Mouse (Mus musculus) layer of hippocampus, adult 9-10 months (tissue): ENCODE measurements at regions not wholly inside any gene's neighbourhood (a gene's known extent, or its start where the extent isn't known, plus 50 kb on each side); places are given as distances from the start of the nearest gene placed in this dataset.

ENCODE experiments used
- DNase-seq: peaks from one replicate; pipeline ENCODE4 v3.0.0; 2022; ENCODE audit warnings: low spot score

DNA sequence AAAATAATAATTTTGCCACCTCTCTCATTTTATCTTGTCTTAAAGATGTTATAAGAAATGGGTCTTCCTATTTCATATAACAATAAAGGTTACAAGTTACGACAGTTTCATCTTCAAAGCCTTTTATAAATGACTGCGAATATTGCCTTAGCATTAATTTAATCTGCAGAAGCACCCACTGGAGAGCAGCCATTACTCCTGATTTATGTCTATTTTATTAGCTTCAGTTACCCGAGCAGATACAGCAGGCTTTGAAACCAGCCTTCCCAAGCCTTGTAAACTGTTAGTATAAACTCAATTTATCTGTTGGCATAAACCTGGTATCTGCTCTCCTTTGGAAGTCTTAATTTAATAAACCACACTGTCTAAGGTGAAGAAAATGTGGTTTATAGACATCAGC is 2851.6 kb upstream of the Gm6569 start:
- no peak for DNase-seq

DNA sequence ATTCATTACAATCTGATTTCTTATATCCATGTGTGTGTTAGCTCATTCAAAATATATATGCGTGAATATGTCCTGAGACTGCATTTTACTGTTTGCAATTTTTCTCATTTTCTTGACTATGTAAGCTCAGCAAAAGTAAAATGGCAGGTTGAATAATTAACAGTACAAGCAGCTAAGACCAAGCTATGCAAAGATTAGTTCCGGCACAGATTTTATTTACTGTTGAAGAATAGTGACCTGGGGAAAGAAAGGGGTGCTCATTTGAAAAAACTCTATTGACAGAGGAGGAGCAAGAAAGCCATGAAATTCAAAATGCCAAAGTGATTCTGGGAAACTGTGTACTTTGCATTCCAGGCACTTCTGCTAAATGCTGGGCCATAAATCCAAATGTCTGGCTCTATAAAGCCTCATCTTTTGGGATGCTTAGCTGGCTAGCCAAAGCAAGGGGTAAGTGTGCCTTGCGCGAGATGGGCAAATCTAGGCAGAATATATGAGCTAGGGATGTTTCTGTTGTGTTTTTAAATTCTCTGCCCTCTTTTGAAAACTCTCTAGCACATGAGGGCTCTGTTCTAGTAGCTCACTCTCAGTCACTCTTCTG is 2846.3 kb upstream of the Gm6569 start:
- no peak for DNase-seq

DNA sequence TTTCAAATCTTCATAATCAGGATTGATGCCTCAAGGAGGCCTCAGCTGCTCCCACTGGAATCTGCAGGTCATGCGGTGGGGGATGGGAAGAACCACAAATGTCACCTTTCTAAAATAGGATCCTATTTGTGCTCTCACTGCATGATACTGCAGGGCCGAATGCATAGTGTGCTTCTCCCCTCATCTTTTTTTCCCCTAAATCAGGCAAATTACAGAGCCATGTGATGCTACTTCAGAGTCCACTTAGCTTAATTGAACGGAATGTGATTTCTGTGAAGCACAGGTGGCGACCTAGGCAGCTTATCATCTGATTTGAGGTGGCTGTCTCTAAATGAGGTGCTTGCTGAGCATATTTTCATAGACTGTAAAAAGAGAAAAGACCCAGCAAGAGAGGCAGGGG is 2841.0 kb upstream of the Gm6569 start:
- no peak for DNase-seq

DNA sequence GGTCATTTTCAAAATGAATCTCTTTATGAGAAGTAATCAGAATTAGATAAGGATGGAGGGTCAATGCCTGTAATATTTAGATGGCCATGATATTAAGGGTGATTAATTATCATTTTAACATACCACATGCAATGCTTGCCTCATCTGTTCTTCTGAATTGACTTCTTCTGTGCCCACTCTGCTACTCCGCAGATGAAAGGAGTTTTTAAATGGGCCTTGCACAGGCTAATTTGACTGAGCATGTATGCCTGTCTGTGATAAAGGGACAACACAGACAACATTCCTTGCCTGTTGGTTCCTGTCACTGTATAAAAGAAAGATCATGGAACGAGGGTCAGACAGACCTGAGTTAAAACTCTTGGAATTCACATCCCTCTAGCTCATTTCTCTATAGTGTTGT is 2824.0 kb upstream of the Gm6569 start:
- no peak for DNase-seq

DNA sequence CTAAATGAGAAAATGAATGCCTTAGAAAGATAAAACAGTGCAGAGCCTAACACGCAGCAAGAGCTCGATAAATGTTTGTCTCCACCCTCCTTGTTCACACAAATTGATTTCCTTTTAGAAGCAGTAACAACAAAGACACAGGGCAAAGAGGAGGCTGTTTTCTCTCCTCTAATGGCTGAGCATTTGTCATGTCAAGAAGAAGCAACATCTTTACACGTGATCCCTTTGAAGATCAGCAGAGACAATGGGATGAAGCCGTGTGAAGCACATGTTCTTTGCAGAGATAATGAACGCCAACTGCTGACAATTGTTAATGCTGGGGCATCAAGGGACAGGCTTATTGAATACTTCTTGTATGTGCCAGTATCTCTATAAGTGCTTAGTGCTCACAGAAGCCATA is 2823.6 kb upstream of the Gm6569 start:
- no peak for DNase-seq

DNA sequence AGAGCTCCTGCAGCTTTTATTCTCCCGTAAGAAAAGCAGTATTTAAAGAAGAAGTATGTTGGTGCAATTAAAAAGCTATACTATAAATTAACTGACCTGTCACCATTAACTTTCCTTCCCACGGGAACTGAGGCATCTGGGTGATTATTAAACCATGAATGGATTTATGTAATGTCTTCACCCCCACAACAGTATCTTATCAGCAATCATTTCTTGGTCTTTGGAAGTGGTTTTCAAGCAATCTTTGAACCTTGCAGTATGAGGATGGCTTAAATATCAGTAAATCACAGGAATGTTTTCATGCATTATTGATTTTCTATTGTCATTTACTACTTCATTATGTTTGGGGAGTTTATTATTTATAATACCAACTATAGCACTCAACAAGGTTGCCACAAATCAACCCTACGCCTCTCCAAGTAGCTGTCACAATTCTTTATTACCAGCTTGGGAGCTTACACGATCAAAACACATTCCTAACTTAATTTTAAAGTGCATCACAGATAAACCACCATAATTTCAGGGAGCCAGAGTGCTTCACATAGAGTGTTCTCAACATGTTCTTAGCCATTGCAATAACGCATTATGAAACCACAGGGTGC is 2780.0 kb upstream of the Gm6569 start:
- no peak for DNase-seq

- no peak for DNase-seq
Measured at GRCm38 (mm10) chr15:71086367-71086997, 2747.9 kb upstream of the Gm6569 start.

- no peak for DNase-seq
Measured at GRCm38 (mm10) chr15:71099111-71099510, 2735.2 kb upstream of the Gm6569 start.

DNA sequence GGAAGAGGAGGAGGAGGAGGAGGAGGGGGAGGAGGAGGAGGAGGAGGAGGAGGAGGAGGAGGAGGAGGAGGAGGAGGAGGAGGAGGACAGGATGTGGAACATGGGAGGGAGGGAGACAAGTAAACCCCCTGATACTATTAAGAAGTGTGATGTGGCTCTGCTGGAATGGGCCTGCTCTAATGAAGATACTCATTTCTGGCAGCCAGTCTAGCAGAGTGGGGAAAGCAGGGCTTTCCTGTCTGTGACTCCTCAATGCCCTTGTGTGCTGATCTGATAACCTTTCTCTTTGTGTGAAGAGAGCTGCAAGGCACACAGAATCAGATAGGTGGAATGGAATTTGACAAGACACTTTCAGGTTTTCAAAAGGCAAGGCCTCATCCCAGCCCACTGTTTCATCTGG is 2704.6 kb upstream of the Gm6569 start:
- DNase-seq = no peak

DNA sequence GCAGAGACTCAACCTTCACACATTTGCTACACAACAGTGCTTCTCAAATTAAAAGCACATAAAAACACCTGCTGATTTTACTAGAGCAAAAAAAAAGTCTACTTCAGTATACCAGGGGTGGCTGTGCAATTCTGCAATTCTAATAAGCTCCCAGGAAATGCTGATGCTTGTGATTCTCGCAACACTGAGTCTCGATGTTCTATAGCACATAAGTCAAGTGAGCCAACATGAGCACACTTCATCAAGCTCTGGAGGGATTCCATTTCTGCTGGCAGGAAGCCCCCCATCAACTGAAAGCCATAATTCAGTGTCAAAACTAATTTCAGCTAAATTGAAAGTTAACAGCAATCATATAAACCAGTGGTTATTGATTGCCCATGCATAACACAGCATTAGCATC is 2676.7 kb upstream of the Gm6569 start:
- no peak for DNase-seq

DNA sequence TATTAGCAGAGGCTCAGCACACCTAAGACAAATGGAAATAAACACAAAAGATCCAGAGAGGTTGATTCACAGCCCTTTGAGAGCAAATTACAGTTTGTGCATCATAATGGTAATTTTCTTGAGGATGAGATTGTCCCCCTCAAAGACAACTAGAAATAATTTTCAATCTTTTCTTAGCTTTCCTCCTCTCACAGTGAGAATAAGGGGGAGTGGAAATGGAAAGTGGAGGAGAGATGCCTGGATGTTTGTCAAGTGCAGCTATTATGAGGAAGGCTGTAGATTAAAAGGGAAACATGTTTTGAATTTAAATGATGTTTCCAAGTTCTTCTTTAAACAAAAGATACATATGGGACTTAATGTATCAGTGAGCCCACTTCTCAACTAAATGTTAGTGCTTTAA is 2672.3 kb upstream of the Gm6569 start:
- DNase-seq = no peak

GRCm38 (mm10) chr15:71195011-71195739 is 2639.2 kb upstream of the Gm6569 start:
- peak; percentile 17 for DNase-seq

GRCm38 (mm10) chr15:71240647-71241351 is 2593.6 kb upstream of the Gm6569 start:
- DNase-seq = peak; percentile 83

DNA sequence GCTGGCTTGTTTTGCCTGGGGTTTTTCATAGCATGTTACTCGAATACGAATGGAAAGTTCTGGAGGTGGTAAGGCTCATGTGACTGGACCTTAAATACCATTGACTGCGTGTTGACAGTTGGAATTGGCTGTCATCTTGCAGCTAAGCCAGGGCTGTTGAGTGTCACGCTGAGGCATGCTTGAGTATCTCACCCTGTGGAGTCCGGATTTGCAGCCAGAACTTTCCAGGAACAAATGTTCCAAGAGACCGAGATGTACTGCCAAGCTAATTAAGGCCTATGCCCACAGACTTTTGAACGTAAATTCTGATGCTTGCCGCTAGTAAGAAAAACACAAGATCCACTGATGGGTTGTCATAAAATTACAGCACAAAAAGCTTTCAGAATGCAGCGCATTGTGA is 2590.8 kb upstream of the Gm6569 start:
- DNase-seq = peak; percentile 43

DNA sequence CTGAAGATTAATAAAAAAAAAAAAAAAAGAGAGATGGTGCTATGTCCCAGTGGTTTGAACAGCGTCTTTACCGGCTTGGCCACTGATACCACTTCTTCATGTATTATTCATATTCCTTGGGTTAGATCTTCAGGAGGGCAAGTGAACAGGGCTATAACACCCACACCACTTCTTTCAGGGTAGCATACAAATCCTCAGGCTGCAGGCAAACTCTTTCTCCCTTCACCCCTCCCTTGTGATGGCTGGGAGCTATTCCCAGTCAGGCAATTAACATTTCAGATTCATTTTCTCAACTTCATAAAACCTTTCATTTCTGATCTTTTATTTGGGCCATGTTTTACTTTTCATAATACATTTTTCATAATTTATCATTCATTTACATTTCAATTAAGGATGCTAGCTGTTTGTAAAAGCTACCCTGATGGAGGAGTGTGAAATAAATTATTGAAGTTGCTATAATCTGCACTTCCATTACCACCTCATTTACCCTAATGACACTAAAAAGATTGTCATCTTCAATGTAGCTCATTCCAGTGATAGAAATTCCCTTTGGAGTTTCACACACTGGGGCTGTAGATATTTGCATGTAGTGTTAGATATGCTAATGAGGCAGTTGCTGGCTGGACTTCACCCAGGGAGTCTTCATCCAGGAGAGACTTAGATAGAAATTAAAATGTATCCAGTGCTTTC is 2558.3 kb upstream of the Gm6569 start:
- DNase-seq = no peak

- no peak for DNase-seq
Measured at GRCm38 (mm10) chr15:71276566-71276912, 2557.8 kb upstream of the Gm6569 start.

DNA sequence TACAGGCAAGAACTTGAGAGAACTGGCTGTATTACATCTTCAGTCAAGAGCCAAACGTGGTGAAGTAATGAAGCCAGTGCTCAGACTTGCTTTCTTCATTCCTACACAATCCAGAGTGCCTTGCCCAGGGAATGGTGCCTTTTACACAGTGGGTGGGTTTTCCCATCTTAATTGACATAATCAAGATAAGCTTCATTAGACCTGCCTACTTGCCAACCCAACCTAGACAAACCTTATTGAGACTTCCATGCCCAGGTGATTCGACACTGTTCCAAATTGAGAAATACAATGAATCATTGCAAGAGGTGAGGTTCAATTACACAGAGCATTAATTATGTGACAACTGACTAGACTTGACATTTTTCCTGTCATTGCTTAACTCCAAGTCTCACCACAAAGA is 2557.0 kb upstream of the Gm6569 start:
- DNase-seq = no peak

DNA sequence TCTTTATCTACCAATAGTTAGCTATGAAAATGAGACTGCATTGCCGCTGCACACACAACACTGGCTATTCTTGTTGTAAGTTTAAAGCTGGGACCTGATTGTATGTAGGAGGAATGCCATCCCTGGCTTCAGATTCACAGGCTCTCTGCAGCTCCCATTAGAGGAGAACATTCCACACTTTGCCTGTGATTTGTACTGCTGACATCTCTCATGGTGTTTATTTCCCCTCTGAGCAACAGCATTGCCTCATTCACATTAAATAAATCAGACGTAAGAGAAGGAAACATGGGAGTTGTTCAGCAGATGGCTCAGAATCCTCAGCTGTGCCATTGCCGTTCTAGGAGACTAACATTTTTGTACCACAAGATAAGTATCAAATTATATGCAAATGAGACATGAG is 2550.6 kb upstream of the Gm6569 start:
- DNase-seq = peak; percentile 40

- DNase-seq = no peak
Measured at GRCm38 (mm10) chr15:71302541-71302940, 2531.8 kb upstream of the Gm6569 start.

DNA sequence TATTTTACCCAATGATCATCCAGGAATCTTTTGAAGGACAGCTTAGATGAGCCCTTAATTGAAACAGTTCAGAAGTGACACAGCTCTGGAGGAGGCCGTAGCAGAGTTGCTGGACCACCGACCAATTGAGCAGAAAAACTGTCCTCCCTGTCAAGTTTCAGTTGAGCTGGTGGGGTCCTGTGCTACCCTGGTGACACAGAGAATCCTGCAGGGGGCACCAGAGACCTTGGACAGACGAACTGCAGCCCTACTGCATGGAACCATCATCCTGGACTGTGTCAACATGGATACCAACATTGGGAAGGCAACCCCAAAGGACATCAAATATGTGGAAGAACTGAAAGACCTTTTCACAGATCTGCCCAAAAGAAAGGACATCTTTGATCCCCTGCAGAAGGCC is 2524.1 kb upstream of the Gm6569 start:
- DNase-seq = no peak

GRCm38 (mm10) chr15:71326596-71326995 is 2507.8 kb upstream of the Gm6569 start:
- DNase-seq = no peak

- no peak for DNase-seq
Measured at GRCm38 (mm10) chr15:71358189-71358790, 2476.1 kb upstream of the Gm6569 start.
